Mouse (Mus musculus): ENCODE data around the gene Lgr6. TPM values are rescaled to one million over a fixed set of nuclear protein-coding genes. Genes with fewer than 3 reads are reported as not detected.

Gene Lgr6
- polyA plus RNA-seq, 1 experiment = 21.2 TPM

GRCm38 (mm10) chr1:134955050-134955636, 149.9 kb downstream of the Lgr6 start:
- H3K4me3 ChIP-seq (ENCODE audit: insufficient read depth, low read depth, low read length) = peak overlapping the region; percentile 82
- no peaks in the 10 kb centered on the region for H3K4me1 ChIP-seq (ENCODE audit: control insufficient read depth, insufficient read depth, insufficient read length, low read length)
- H3K27ac ChIP-seq (replicated peaks; ENCODE audit: low read depth, low read length) = no peak overlapping the region

DNA sequence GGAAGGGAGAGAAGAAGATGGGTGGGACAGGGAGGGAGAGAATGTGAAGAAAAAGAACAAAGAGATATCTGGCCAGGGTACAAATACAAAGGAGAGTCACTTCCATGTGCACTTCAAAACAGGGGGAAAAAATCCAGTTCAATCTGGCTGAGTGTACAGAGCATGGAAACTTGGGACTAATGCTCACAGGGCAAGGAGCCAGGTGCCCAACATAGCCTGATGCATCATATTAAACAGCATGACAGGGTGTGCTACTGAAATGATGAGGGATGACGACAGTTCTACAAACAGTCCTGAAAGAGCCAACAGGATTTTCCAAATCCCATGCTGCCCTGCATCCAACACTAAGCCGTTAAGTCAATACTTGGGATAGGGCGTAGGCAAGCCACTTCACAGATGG, 155.1 kb downstream of the Lgr6 start:
- Histone ChIP-seq H3K4me3 (ENCODE audit: insufficient read depth, low read depth, low read length) (no peak overlapping the region), H3K4me1 (ENCODE audit: control insufficient read depth, insufficient read depth, insufficient read length, low read length) (no peaks in the 10 kb centered on the region), H3K27ac (replicated peaks; ENCODE audit: low read depth, low read length) (no peak overlapping the region)

DNA sequence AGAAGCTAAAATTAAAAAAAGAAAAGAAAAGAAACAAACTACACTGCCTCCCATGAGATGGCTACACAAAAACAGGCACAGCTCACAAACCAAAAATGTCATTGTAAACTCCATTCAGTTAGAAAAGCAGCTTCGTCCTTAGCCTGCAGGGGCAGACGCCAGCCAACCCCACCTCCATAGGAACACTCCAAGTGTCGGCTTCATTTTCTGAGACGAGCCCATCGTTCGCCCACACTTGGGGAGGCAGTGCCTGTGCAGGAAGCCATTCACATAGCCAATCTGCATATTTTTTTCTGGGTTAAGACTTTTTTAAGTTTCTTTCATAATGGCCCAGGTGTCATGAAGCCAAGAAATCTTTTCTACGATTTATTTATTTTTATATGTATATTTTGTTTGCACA, 157.5 kb downstream of the Lgr6 start:
- no peak overlapping the region for H3K4me3 ChIP-seq (ENCODE audit: insufficient read depth, low read depth, low read length)
- H3K4me1 ChIP-seq (ENCODE audit: control insufficient read depth, insufficient read depth, insufficient read length, low read length) = no peaks in the 10 kb centered on the region
- H3K27ac ChIP-seq (replicated peaks; ENCODE audit: low read depth, low read length) = no peak overlapping the region

DNA sequence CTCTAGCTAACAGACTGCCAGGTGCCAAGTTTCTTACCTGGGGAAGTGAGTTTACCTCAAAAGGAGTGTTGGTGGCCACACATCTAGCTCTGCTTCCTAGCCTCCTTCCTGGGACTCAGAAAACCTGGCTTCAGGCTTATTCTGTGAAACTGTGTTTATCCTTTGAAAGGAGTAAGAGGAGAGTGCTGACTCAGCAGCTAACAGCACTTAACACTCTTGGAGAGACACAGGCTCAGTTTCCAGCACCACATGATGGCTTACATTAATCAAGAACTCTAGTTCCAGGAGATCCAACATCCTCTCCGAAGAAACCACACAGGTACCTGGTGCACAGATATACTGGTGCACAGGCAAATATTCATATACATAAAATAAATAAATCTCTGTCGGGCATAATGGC, 162.2 kb downstream of the Lgr6 start:
- H3K27ac ChIP-seq (replicated peaks; ENCODE audit: low read depth, low read length) = no peak overlapping the region
- H3K4me1 ChIP-seq (ENCODE audit: control insufficient read depth, insufficient read depth, insufficient read length, low read length) = no peaks in the 10 kb centered on the region
- no peak overlapping the region for H3K4me3 ChIP-seq (ENCODE audit: insufficient read depth, low read depth, low read length)

GRCm38 (mm10) chr1:134940863-134941262, 164.2 kb downstream of the Lgr6 start:
- Histone ChIP-seq H3K4me1 (ENCODE audit: control insufficient read depth, insufficient read depth, insufficient read length, low read length) (no peaks in the 10 kb centered on the region), H3K27ac (replicated peaks; ENCODE audit: low read depth, low read length) (no peak overlapping the region), H3K4me3 (ENCODE audit: insufficient read depth, low read depth, low read length) (no peak overlapping the region)

- Histone ChIP-seq H3K4me3 (ENCODE audit: insufficient read depth, low read depth, low read length) (no peak overlapping the region), H3K27ac (replicated peaks; ENCODE audit: low read depth, low read length) (no peak overlapping the region), H3K4me1 (ENCODE audit: control insufficient read depth, insufficient read depth, insufficient read length, low read length) (0 out of 2 replicates have a peak, but pooled peaks cover 2% of the 10 kb centered on the region)
Measured at GRCm38 (mm10) chr1:134938233-134938632, 166.8 kb downstream of the Lgr6 start.

DNA sequence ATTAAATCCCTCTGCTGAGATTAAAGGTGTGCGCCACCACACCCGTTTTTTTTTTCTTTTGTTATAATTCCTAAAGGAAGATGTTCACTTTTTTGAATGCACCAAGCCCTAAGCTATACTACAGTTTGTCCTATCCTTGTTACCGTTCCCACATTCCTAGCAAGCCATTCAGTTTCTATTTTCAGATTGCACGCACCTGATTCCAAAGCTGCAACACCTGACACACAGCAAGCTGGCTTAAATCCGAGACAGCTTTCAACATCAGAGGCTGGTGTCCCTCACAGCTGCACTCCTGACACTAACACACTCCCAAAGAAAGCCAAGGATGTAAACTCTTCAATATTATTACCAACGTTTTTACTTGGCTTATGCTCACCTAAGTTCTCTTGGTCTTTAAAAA, 168.7 kb downstream of the Lgr6 start:
- Histone ChIP-seq H3K4me3 (ENCODE audit: insufficient read depth, low read depth, low read length) (no peak overlapping the region), H3K4me1 (ENCODE audit: control insufficient read depth, insufficient read depth, insufficient read length, low read length) (0 out of 2 replicates have a peak, but pooled peaks cover 2% of the 10 kb centered on the region), H3K27ac (replicated peaks; ENCODE audit: low read depth, low read length) (no peak overlapping the region)

Other genes starting within 250 kb of the Lgr6 start
- gene Ppp1r12b, start 149.3 kb downstream of the Lgr6 start, polyA plus RNA-seq (2012; ENCODE audit: insufficient read depth, insufficient read length, missing spikeins) = 4.8 and 6.5 TPM in 2 replicates
- not detected in 2 replicates for gene Ube2t, start 142.7 kb downstream of the Lgr6 start, polyA plus RNA-seq (2012; ENCODE audit: insufficient read depth, insufficient read length, missing spikeins)
- gene Ptpn7, start 27.4 kb upstream of the Lgr6 start, polyA plus RNA-seq (2012; ENCODE audit: insufficient read depth, insufficient read length, missing spikeins) = 0.58 and 0.79 TPM in 2 replicates
- gene Arl8a, start 41.5 kb upstream of the Lgr6 start, polyA plus RNA-seq (2012; ENCODE audit: insufficient read depth, insufficient read length, missing spikeins) = 30.3 and 32.7 TPM in 2 replicates
- not detected in 2 replicates for gene Gpr37l1, start 62.4 kb upstream of the Lgr6 start, polyA plus RNA-seq (2012; ENCODE audit: insufficient read depth, insufficient read length, missing spikeins)
- gene Elf3, start 153.3 kb upstream of the Lgr6 start, polyA plus RNA-seq (2012; ENCODE audit: insufficient read depth, insufficient read length, missing spikeins) = not detected in 2 replicates
- gene Rnpep, start 178.8 kb upstream of the Lgr6 start, polyA plus RNA-seq (2012; ENCODE audit: insufficient read depth, insufficient read length, missing spikeins) = 32.3 and 39.4 TPM in 2 replicates
- gene Timm17a, start 208.5 kb upstream of the Lgr6 start, polyA plus RNA-seq (2012; ENCODE audit: insufficient read depth, insufficient read length, missing spikeins) = 295 and 336 TPM in 2 replicates
- 1.8 and 2.1 TPM in 2 replicates for gene Lmod1, start 219.5 kb upstream of the Lgr6 start, polyA plus RNA-seq (2012; ENCODE audit: insufficient read depth, insufficient read length, missing spikeins)

Measured in brown adipose tissue, adult 24 weeks (tissue).